Comparison of ENCODE assay signal across 11 mouse cellular contexts in genomic region chr13:75981901-75982300, GRCm38 (mm10). TPM values are rescaled to one million over a fixed set of nuclear protein-coding genes. Genes with fewer than 3 reads are reported as not detected.
DNase-seq lines count a peak whose midpoint lies in the region; ATAC-seq and TF ChIP-seq lines count a peak whose summit lies in the region.
"Had no signal": no experiment of that assay in that cellular context is flagged by ENCODE, and none has a peak within 500 bp of the region (broad histone marks: within the 10 kb centered on the region; RNA-seq: fewer than 3 reads in every experiment).

No protein-coding gene starts in this region.

- no peak for DNase-seq in hindbrain, postnatal 0 days (ENCODE audit: low spot score)
- peak; percentile 20 for DNase-seq in thymus, postnatal 14 days
- no peak for DNase-seq in thymus, postnatal 4 days
- DNase-seq in hindbrain, embryonic 14.5 days (ENCODE audit: low spot score), result no peak
- DNase-seq in adrenal gland, postnatal 10 days, result no peak

- H3K27me3 ChIP-seq in hindbrain, postnatal 0 days (ENCODE audit: insufficient read depth, low read length), result no peaks in the 10 kb centered on the region
- H3K27me3 ChIP-seq in hindbrain, embryonic 13.5 days, result no peaks in the 10 kb centered on the region
- no peaks in the 10 kb centered on the region for H3K27me3 ChIP-seq in hindbrain, embryonic 14.5 days (ENCODE audit: control insufficient read depth, insufficient read depth, low read length)
- H3K27me3 ChIP-seq: limb, embryonic 12.5 days; midbrain, embryonic 15.5 days had no signal

- ATAC-seq in hindbrain, postnatal 0 days, result no peak
- no peak for ATAC-seq in hindbrain, embryonic 13.5 days (ENCODE audit: low FRiP score)
- peak; percentile 54; the same call in 1 of the 2 replicates for ATAC-seq in common myeloid progenitor, adult 5-6 weeks (replicated peaks; ENCODE audit: low read depth, poor library complexity, severe bottlenecking)
- no peak for ATAC-seq in erythroblast, adult 5-6 weeks (replicated peaks; ENCODE audit: low FRiP score, poor library complexity, severe bottlenecking)
- no peak for ATAC-seq in hindbrain, embryonic 14.5 days (ENCODE audit: low FRiP score)
- ATAC-seq: intestine, embryonic 16.5 days; midbrain, embryonic 15.5 days had no signal

- H3K9me3 ChIP-seq in hindbrain, postnatal 0 days (ENCODE audit: low read length), result no peaks in the 10 kb centered on the region
- H3K9me3 ChIP-seq in hindbrain, embryonic 13.5 days, result no peaks in the 10 kb centered on the region
- no peaks in the 10 kb centered on the region for H3K9me3 ChIP-seq in hindbrain, embryonic 14.5 days (ENCODE audit: control insufficient read depth, low read length)
- H3K9me3 ChIP-seq: limb, embryonic 12.5 days; midbrain, embryonic 15.5 days had no signal

- no peak overlapping the region for H3K4me3 ChIP-seq in hindbrain, postnatal 0 days (ENCODE audit: low read length)
- no peak overlapping the region for H3K4me3 ChIP-seq in hindbrain, embryonic 13.5 days
- no peak overlapping the region for H3K4me3 ChIP-seq in hindbrain, embryonic 14.5 days (replicated peaks; ENCODE audit: low read length)
- H3K4me3 ChIP-seq: limb, embryonic 12.5 days; midbrain, embryonic 15.5 days had no signal

- H3K27ac ChIP-seq in hindbrain, postnatal 0 days, result no peak overlapping the region
- no peak overlapping the region for H3K27ac ChIP-seq in hindbrain, embryonic 13.5 days
- no peak overlapping the region for H3K27ac ChIP-seq in hindbrain, embryonic 14.5 days
- H3K27ac ChIP-seq: limb, embryonic 12.5 days; midbrain, embryonic 15.5 days had no signal

- H3K4me2 ChIP-seq in hindbrain, postnatal 0 days (ENCODE audit: low read depth, low read length), result no peak overlapping the region
- H3K4me2 ChIP-seq in hindbrain, embryonic 13.5 days, result no peak overlapping the region
- H3K4me2 ChIP-seq in hindbrain, embryonic 14.5 days (replicated peaks), result no peak overlapping the region
- H3K4me2 ChIP-seq: limb, embryonic 12.5 days; midbrain, embryonic 15.5 days had no signal

- H3K9ac ChIP-seq in hindbrain, postnatal 0 days (replicated peaks; ENCODE audit: low read length), result no peak overlapping the region
- H3K9ac ChIP-seq in hindbrain, embryonic 13.5 days, result no peak overlapping the region
- H3K9ac ChIP-seq in hindbrain, embryonic 14.5 days, result no peak overlapping the region
- H3K9ac ChIP-seq: limb, embryonic 12.5 days; midbrain, embryonic 15.5 days had no signal

- H3K36me3 ChIP-seq in hindbrain, postnatal 0 days (ENCODE audit: insufficient read depth, low read length), result no peaks in the 10 kb centered on the region
- no peaks in the 10 kb centered on the region for H3K36me3 ChIP-seq in hindbrain, embryonic 13.5 days
- H3K36me3 ChIP-seq in hindbrain, embryonic 14.5 days (replicated peaks; ENCODE audit: control insufficient read depth, insufficient read depth), result no peaks in the 10 kb centered on the region
- H3K36me3 ChIP-seq: limb, embryonic 12.5 days; midbrain, embryonic 15.5 days had no signal

- no peaks in the 10 kb centered on the region for H3K4me1 ChIP-seq in hindbrain, postnatal 0 days (ENCODE audit: insufficient read depth, low read length)
- H3K4me1 ChIP-seq in hindbrain, embryonic 13.5 days (replicated peaks), result no peaks in the 10 kb centered on the region
- H3K4me1 ChIP-seq in hindbrain, embryonic 14.5 days (replicated peaks; ENCODE audit: control insufficient read depth, insufficient read depth, low read length), result no peaks in the 10 kb centered on the region
- H3K4me1 ChIP-seq: limb, embryonic 12.5 days; midbrain, embryonic 15.5 days had no signal

- TF ChIP-seq CTCF in hindbrain, postnatal 0 days (IDR thresholded peaks at IDR 0.05; ENCODE audit: low read depth), result peak; percentile 24; the same call in 1 of the 2 replicates

RNA-seq across cellular contexts. Expression of gene Spata9, which starts 15.0 kb away (rescaled TPM):
- 0.16 and 1.5 TPM in 2 replicates for total RNA-seq in hindbrain, postnatal 0 days (2014; rRNA removed)
- polyA plus RNA-seq in hindbrain, postnatal 0 days (2015; fragmentation: Nextera tagmentation; extraction: Ambion mirVana), result 3.5 and 3.8 TPM in 2 replicates
- 2.4 and 2.7 TPM in 2 replicates for polyA plus RNA-seq in hindbrain, embryonic 13.5 days (2015; fragmentation: Nextera tagmentation; extraction: Ambion mirVana)
- not detected in 2 replicates for total RNA-seq in common myeloid progenitor, adult 5-6 weeks (2017)
- not detected in 2 replicates for total RNA-seq in erythroblast, adult 5-6 weeks (2015; ENCODE audit: low replicate concordance)
- total RNA-seq in erythroblast, adult 5-6 weeks (2017; ENCODE audit: low replicate concordance), result not detected in 2 replicates
- 2.3 and 3.4 TPM in 2 replicates for polyA plus RNA-seq in hindbrain, embryonic 14.5 days (2014; fragmentation: Nextera tagmentation; extraction: Ambion mirVana)
- total RNA-seq in adrenal gland, postnatal 10 days (2021), result not detected

RNA-seq across cellular contexts. Expression of gene Rfesd, which starts 36.6 kb away (rescaled TPM):
- total RNA-seq in hindbrain, postnatal 0 days (2014; rRNA removed), result 12.9 and 16.3 TPM in 2 replicates
- 22.3 and 23.9 TPM in 2 replicates for polyA plus RNA-seq in hindbrain, postnatal 0 days (2015; fragmentation: Nextera tagmentation; extraction: Ambion mirVana)
- polyA plus RNA-seq in hindbrain, embryonic 13.5 days (2015; fragmentation: Nextera tagmentation; extraction: Ambion mirVana), result 18.5 and 18.7 TPM in 2 replicates
- total RNA-seq in common myeloid progenitor, adult 5-6 weeks (2017), result 23.2 and 92.9 TPM in 2 replicates
- 10.9 and 38.2 TPM in 2 replicates for total RNA-seq in erythroblast, adult 5-6 weeks (2015; ENCODE audit: low replicate concordance)
- 17.5 and 29.4 TPM in 2 replicates for total RNA-seq in erythroblast, adult 5-6 weeks (2017; ENCODE audit: low replicate concordance)
- 18.7 and 21.2 TPM in 2 replicates for polyA plus RNA-seq in hindbrain, embryonic 14.5 days (2014; fragmentation: Nextera tagmentation; extraction: Ambion mirVana)
- 10 to 100 TPM; 14.1 to 20.5 TPM for total RNA-seq in adrenal gland, postnatal 10 days (2021)

RNA-seq across cellular contexts. Expression of gene Rhobtb3, which starts 38.2 kb away (rescaled TPM):
- total RNA-seq in hindbrain, postnatal 0 days (2014; rRNA removed), result 30.8 and 34.9 TPM in 2 replicates
- 14.1 and 14.2 TPM in 2 replicates for polyA plus RNA-seq in hindbrain, postnatal 0 days (2015; fragmentation: Nextera tagmentation; extraction: Ambion mirVana)
- polyA plus RNA-seq in hindbrain, embryonic 13.5 days (2015; fragmentation: Nextera tagmentation; extraction: Ambion mirVana), result 23.7 and 25.7 TPM in 2 replicates
- 11.6 and 33.7 TPM in 2 replicates for total RNA-seq in common myeloid progenitor, adult 5-6 weeks (2017)
- total RNA-seq in erythroblast, adult 5-6 weeks (2015; ENCODE audit: low replicate concordance), result 0.63 and 0.96 TPM in 2 replicates
- total RNA-seq in erythroblast, adult 5-6 weeks (2017; ENCODE audit: low replicate concordance), result 0.28 and 1.4 TPM in 2 replicates
- 27.9 and 31.6 TPM in 2 replicates for polyA plus RNA-seq in hindbrain, embryonic 14.5 days (2014; fragmentation: Nextera tagmentation; extraction: Ambion mirVana)
- 10 to 100 TPM; 12.3 to 15.9 TPM for total RNA-seq in adrenal gland, postnatal 10 days (2021)
